In genomic region chr10:80586407-80587304, GRCm38 (mm10) we compare ENCODE assay signal across 8 mouse cellular contexts. TPM values are rescaled to one million over a fixed set of nuclear protein-coding genes. Genes with fewer than 3 reads are reported as not detected.
DNase-seq lines count a peak whose midpoint lies in the region; ATAC-seq and TF ChIP-seq lines count a peak whose summit lies in the region.

No protein-coding gene starts in this region.

- peak overlapping the region; percentile 61 for H3K27ac ChIP-seq in kidney, adult 2 months (ENCODE audit: insufficient read depth, low read depth, low read length)
- H3K27ac ChIP-seq in ES-Bruce4 (ENCODE audit: insufficient read depth, low read length): no peak overlapping the region
- H3K27ac ChIP-seq in embryonic facial prominence, embryonic 14.5 days (replicated peaks; ENCODE audit: low read depth, low read length): peak overlapping the region; percentile 16; the same call in 1 of the 2 replicates
- peak overlapping the region; percentile 13 for H3K27ac ChIP-seq in liver, embryonic 11.5 days (ENCODE audit: low read depth, low read length)

- TF ChIP-seq EP300 in ES-Bruce4 (IDR thresholded peaks at IDR 0.05; ENCODE audit: insufficient read depth, low read depth, low read length): no peak

- no peak for ATAC-seq in embryonic facial prominence, embryonic 14.5 days (ENCODE audit: low read depth)
- no peak for ATAC-seq in liver, embryonic 11.5 days (replicated peaks; ENCODE audit: low FRiP score)
- no peak for ATAC-seq in granulocyte monocyte progenitor cell, adult 5-6 weeks (replicated peaks; ENCODE audit: poor library complexity, severe bottlenecking)

- WGBS in kidney, adult 2 months: 88% methylated on average over 46 of the region's 51 CpGs
- WGBS in embryonic facial prominence, embryonic 14.5 days: 94% methylated on average over 35 of the region's 51 CpGs
- WGBS in liver, embryonic 11.5 days: 93% methylated on average over 48 of the region's 51 CpGs

- no peak for TF ChIP-seq POLR2A in kidney, adult 2 months (IDR thresholded peaks at IDR 0.05; ENCODE audit: low read depth, low read length)
- TF ChIP-seq POLR2A in ES-Bruce4 (IDR thresholded peaks at IDR 0.05; ENCODE audit: insufficient read depth, low read length): no peak

- peak overlapping the region; percentile 13; the same call in 1 of the 2 replicates for H3K4me2 ChIP-seq in embryonic facial prominence, embryonic 14.5 days (ENCODE audit: low read depth, low read length)
- H3K4me2 ChIP-seq in liver, embryonic 11.5 days: peak overlapping the region; percentile 19

- H3K9ac ChIP-seq in ES-Bruce4 (ENCODE audit: low read depth, poor library complexity, severe bottlenecking): peak overlapping the region; percentile 30; the same call in 1 of the 2 replicates
- H3K9ac ChIP-seq in embryonic facial prominence, embryonic 14.5 days (ENCODE audit: low read depth, low read length): peak overlapping the region; percentile 25; the same call in 1 of the 2 replicates
- 0 out of 2 replicates have a peak overlapping the region, but pooled peaks have one; percentile 6 for H3K9ac ChIP-seq in liver, embryonic 11.5 days (ENCODE audit: low read depth, low read length)

- H3K36me3 ChIP-seq in kidney, adult 2 months (ENCODE audit: control insufficient read depth, insufficient read depth, low read length): no peaks in the 10 kb centered on the region
- H3K36me3 ChIP-seq in ES-Bruce4 (ENCODE audit: control insufficient read depth, insufficient read depth, low read length, poor library complexity, severe bottlenecking): no peaks in the 10 kb centered on the region
- H3K36me3 ChIP-seq in embryonic facial prominence, embryonic 14.5 days (ENCODE audit: control insufficient read depth, insufficient read depth, low read length): peaks cover 38% of the 10 kb centered on the region
- H3K36me3 ChIP-seq in liver, embryonic 11.5 days (ENCODE audit: control insufficient read depth, insufficient read depth, low read length): peaks cover 11% of the 10 kb centered on the region

- H3K9me3 ChIP-seq in ES-Bruce4 (replicated peaks; ENCODE audit: control insufficient read depth, insufficient read depth, low read length, poor library complexity, severe bottlenecking): no peaks in the 10 kb centered on the region
- no peaks in the 10 kb centered on the region for H3K9me3 ChIP-seq in embryonic facial prominence, embryonic 14.5 days (ENCODE audit: control insufficient read depth, low read length)
- no peaks in the 10 kb centered on the region for H3K9me3 ChIP-seq in liver, embryonic 11.5 days (ENCODE audit: control insufficient read depth, low read length)

- H3K4me1 ChIP-seq in kidney, adult 2 months (ENCODE audit: control insufficient read depth, insufficient read depth, low read length): peaks cover 30% of the 10 kb centered on the region
- peaks cover 6% of the 10 kb centered on the region for H3K4me1 ChIP-seq in ES-Bruce4 (ENCODE audit: control insufficient read depth, insufficient read depth, low read length)
- peaks cover 11% of the 10 kb centered on the region for H3K4me1 ChIP-seq in embryonic facial prominence, embryonic 14.5 days (ENCODE audit: control insufficient read depth, insufficient read depth, low read length)
- peaks cover 26% of the 10 kb centered on the region for H3K4me1 ChIP-seq in liver, embryonic 11.5 days (replicated peaks; ENCODE audit: control insufficient read depth, insufficient read depth, low read length)

- DNase-seq in kidney, adult 2 months: no peak
- DNase-seq in kidney, adult 8-10 months: no peak
- DNase-seq in embryonic facial prominence, embryonic 14.5 days (ENCODE audit: low spot score): no peak
- DNase-seq in liver, embryonic 11.5 days (ENCODE audit: low spot score): no peak
- no peak for DNase-seq in embryo, embryonic 11 days
- no peak for DNase-seq in adrenal gland, adult 8-10 months

- TF ChIP-seq CTCF in kidney, adult 2 months (conservative IDR thresholded peaks at IDR 0.05; ENCODE audit: insufficient read depth, insufficient read length, low read depth, low read length): no peak
- TF ChIP-seq CTCF in ES-Bruce4 (IDR thresholded peaks at IDR 0.05; ENCODE audit: low read depth, low read length): no peak

- H3K27me3 ChIP-seq in kidney, adult 2 months (replicated peaks; ENCODE audit: control insufficient read depth, insufficient read depth, low read length): no peaks in the 10 kb centered on the region
- no peaks in the 10 kb centered on the region for H3K27me3 ChIP-seq in ES-Bruce4 (ENCODE audit: control insufficient read depth, insufficient read depth, low read length, poor library complexity, severe bottlenecking)
- H3K27me3 ChIP-seq in embryonic facial prominence, embryonic 14.5 days (replicated peaks; ENCODE audit: control insufficient read depth, insufficient read depth, low read length): no peaks in the 10 kb centered on the region
- H3K27me3 ChIP-seq in liver, embryonic 11.5 days (replicated peaks; ENCODE audit: control insufficient read depth, insufficient read depth, low read length): no peaks in the 10 kb centered on the region

- peak overlapping the region; percentile 16; the same call in 1 of the 2 replicates for H3K4me3 ChIP-seq in kidney, adult 2 months (ENCODE audit: insufficient read depth, low read depth, low read length)
- 0 out of 2 replicates have a peak overlapping the region, but pooled peaks have one; percentile 6 for H3K4me3 ChIP-seq in ES-Bruce4 (ENCODE audit: low read depth, low read length)
- H3K4me3 ChIP-seq in embryonic facial prominence, embryonic 14.5 days (ENCODE audit: low read depth, low read length): no peak overlapping the region; the same call in 1 of the 2 replicates
- no peak overlapping the region for H3K4me3 ChIP-seq in liver, embryonic 11.5 days (ENCODE audit: low read depth, low read length)

RNA-seq across cellular contexts. Expression of gene Abhd17a, which starts 3.5 kb away (rescaled TPM):
- 175 and 221 TPM in 2 replicates for polyA plus RNA-seq in kidney, adult 2 months (2012; rRNA removed)
- polyA plus RNA-seq in ES-Bruce4 (2011; ENCODE audit: insufficient read depth, insufficient read length, low read depth, missing spikeins): 35.8 and 49.5 TPM in 2 replicates
- 115 and 124 TPM in 2 replicates for polyA plus RNA-seq in embryonic facial prominence, embryonic 14.5 days (2014; fragmentation: Nextera tagmentation; extraction: Ambion mirVana)
- 89.7 and 96.5 TPM in 2 replicates for polyA plus RNA-seq in liver, embryonic 11.5 days (2014; fragmentation: Nextera tagmentation; extraction: Ambion mirVana)
- 27.7 and 36.2 TPM in 2 replicates for total RNA-seq in granulocyte monocyte progenitor cell, adult 5-6 weeks (2014; fragmentation: Nextera tagmentation)
- total RNA-seq in granulocyte monocyte progenitor cell, adult 5-6 weeks (2017): 24.2 and 33.5 TPM in 2 replicates
- total RNA-seq in adrenal gland, adult 8-10 months (2022): 100 to 1,000 TPM in 1 of 4 experiments, 10 to 100 TPM in 3; 97.0 to 101 (median 97.8) TPM

RNA-seq across cellular contexts. Expression of gene Klf16, which starts 9.5 kb away (rescaled TPM):
- 8.7 and 10.7 TPM in 2 replicates for polyA plus RNA-seq in kidney, adult 2 months (2012; rRNA removed)
- polyA plus RNA-seq in ES-Bruce4 (2011; ENCODE audit: insufficient read depth, insufficient read length, low read depth, missing spikeins): 24.9 TPM in 2 replicates
- 9.7 and 9.9 TPM in 2 replicates for polyA plus RNA-seq in embryonic facial prominence, embryonic 14.5 days (2014; fragmentation: Nextera tagmentation; extraction: Ambion mirVana)
- polyA plus RNA-seq in liver, embryonic 11.5 days (2014; fragmentation: Nextera tagmentation; extraction: Ambion mirVana): 10.0 and 11.4 TPM in 2 replicates
- 9.3 and 10.1 TPM in 2 replicates for total RNA-seq in granulocyte monocyte progenitor cell, adult 5-6 weeks (2014; fragmentation: Nextera tagmentation)
- total RNA-seq in granulocyte monocyte progenitor cell, adult 5-6 weeks (2017): 2.8 and 6.8 TPM in 2 replicates
- 10 to 100 TPM; 12.7 to 15.4 (median 14.6) TPM for total RNA-seq in adrenal gland, adult 8-10 months (2022)

RNA-seq across cellular contexts. Expression of gene Scamp4, which starts 16.0 kb away (rescaled TPM):
- 96.0 and 98.2 TPM in 2 replicates for polyA plus RNA-seq in kidney, adult 2 months (2012; rRNA removed)
- 58.4 and 68.9 TPM in 2 replicates for polyA plus RNA-seq in ES-Bruce4 (2011; ENCODE audit: insufficient read depth, insufficient read length, low read depth, missing spikeins)
- polyA plus RNA-seq in embryonic facial prominence, embryonic 14.5 days (2014; fragmentation: Nextera tagmentation; extraction: Ambion mirVana): 84.6 and 96.3 TPM in 2 replicates
- polyA plus RNA-seq in liver, embryonic 11.5 days (2014; fragmentation: Nextera tagmentation; extraction: Ambion mirVana): 93.9 and 94.3 TPM in 2 replicates
- total RNA-seq in granulocyte monocyte progenitor cell, adult 5-6 weeks (2014; fragmentation: Nextera tagmentation): 40.5 and 72.3 TPM in 2 replicates
- total RNA-seq in granulocyte monocyte progenitor cell, adult 5-6 weeks (2017): 10.7 and 11.4 TPM in 2 replicates
- 10 to 100 TPM; 58.7 to 79.9 (median 70.3) TPM for total RNA-seq in adrenal gland, adult 8-10 months (2022)

RNA-seq across cellular contexts. Expression of gene Adat3, which starts 16.0 kb away (rescaled TPM):
- polyA plus RNA-seq in kidney, adult 2 months (2012; rRNA removed): 3.4 and 4.4 TPM in 2 replicates
- polyA plus RNA-seq in ES-Bruce4 (2011; ENCODE audit: insufficient read depth, insufficient read length, low read depth, missing spikeins): 3.6 and 5.4 TPM in 2 replicates
- polyA plus RNA-seq in embryonic facial prominence, embryonic 14.5 days (2014; fragmentation: Nextera tagmentation; extraction: Ambion mirVana): 6.1 and 6.2 TPM in 2 replicates
- polyA plus RNA-seq in liver, embryonic 11.5 days (2014; fragmentation: Nextera tagmentation; extraction: Ambion mirVana): 9.7 TPM in 2 replicates
- 0.79 TPM in 1 of 2 replicates, not detected in the other for total RNA-seq in granulocyte monocyte progenitor cell, adult 5-6 weeks (2014; fragmentation: Nextera tagmentation)
- 0.34 and 0.67 TPM in 2 replicates for total RNA-seq in granulocyte monocyte progenitor cell, adult 5-6 weeks (2017)
- total RNA-seq in adrenal gland, adult 8-10 months (2022): 1 to 10 TPM; 1.8 to 4.7 (median 2.9) TPM

RNA-seq across cellular contexts. Expression of gene Gm49322, which starts 19.2 kb away (rescaled TPM):
- 0.91 and 1.6 TPM in 2 replicates for polyA plus RNA-seq in kidney, adult 2 months (2012; rRNA removed)
- polyA plus RNA-seq in ES-Bruce4 (2011; ENCODE audit: insufficient read depth, insufficient read length, low read depth, missing spikeins): 2.4 and 2.8 TPM in 2 replicates
- 1.9 and 2.5 TPM in 2 replicates for polyA plus RNA-seq in embryonic facial prominence, embryonic 14.5 days (2014; fragmentation: Nextera tagmentation; extraction: Ambion mirVana)
- polyA plus RNA-seq in liver, embryonic 11.5 days (2014; fragmentation: Nextera tagmentation; extraction: Ambion mirVana): 3.6 TPM in 2 replicates
- 3.1 TPM in 1 of 2 replicates, not detected in the other for total RNA-seq in granulocyte monocyte progenitor cell, adult 5-6 weeks (2014; fragmentation: Nextera tagmentation)
- 0.39 TPM in 1 of 2 replicates, not detected in the other for total RNA-seq in granulocyte monocyte progenitor cell, adult 5-6 weeks (2017)
- 1 to 10 TPM; 1.0 to 4.8 (median 3.5) TPM for total RNA-seq in adrenal gland, adult 8-10 months (2022)

Comparison
In these comparisons a context has a peak if more than half of its experiments do, and no peak if none do; other contexts are left out.
1. H3K4me3 ChIP-seq: peak in kidney, adult 2 months (single experiment) and ES-Bruce4 (single experiment); none in embryonic facial prominence, embryonic 14.5 days (single experiment) and liver, embryonic 11.5 days (single experiment).
2. Peak in every context shown above with its lines, with median percentiles within 50 percentile points of each other: H3K9ac ChIP-seq.